Mouse (Mus musculus) urinary bladder, postnatal 25 days (tissue): Measurements from ENCODE around the gene Sp9.

Source experiments
- DNase-seq: peaks from one replicate; pipeline ENCODE4 v3.0.0; 2022; ENCODE audit warnings: low spot score

Gene Sp9

DNA sequence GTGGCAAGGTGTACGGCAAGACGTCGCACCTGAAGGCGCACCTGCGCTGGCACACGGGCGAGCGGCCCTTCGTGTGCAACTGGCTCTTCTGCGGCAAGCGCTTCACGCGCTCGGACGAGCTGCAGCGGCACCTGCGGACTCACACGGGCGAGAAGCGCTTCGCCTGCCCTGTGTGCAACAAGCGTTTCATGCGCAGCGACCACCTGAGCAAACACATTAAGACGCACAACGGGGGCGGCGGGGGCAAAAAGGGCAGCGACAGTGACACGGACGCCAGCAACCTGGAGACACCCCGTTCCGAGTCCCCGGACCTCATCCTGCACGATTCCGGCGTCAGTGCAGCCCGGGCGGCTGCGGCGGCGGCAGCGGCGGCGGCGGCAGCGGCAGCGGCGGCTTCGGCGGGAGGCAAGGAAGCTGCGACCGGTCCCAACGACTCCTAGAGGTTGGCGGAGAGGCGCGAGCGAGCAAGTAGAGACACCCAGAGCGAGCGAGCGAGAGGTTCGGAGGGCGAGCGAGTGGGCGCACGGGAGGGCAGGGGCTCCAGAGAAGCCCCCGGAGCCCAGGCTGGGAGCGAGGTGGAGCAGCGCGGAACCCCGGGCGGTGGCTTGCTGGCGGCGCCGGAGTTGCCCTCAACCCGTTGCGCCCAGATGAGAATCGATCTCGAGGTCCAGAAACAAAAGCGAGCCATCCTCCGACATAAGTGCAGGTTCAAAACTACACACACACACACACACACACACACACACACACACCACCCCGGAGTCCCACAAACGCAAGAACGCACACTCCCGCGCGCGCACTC lies 2.6 kb downstream of the Sp9 start:
- DNase-seq, result no peak

GRCm38 (mm10) chr2:73275261-73276040 lies 3.7 kb downstream of the Sp9 start:
- no peak for DNase-seq

DNA sequence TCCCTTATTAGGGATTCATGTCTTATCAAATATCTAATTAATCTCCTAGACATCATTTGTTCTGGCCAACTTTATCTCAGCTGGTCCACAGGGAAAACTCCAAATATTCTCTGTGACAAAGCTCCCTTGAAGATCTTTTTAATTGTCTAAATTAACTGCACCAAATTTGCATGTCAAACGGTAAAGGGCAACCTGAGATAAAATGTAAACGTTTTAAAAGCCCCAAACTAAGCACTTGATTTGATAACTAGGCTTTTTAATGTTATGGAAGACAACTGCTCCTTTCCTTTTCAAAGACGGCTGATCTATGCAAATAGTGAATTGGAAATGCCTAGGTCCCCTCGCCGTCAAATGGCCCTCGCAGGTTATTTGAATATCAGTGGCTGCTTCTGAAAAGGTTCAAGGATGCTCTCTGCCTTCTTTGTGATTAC lies 4.4 kb downstream of the Sp9 start:
- no peak for DNase-seq

GRCm38 (mm10) chr2:73277021-73277708 lies 5.4 kb downstream of the Sp9 start:
- DNase-seq, result no peak

- DNase-seq, result no peak
These were observed 6.0 kb downstream of the Sp9 start for GRCm38 (mm10) chr2:73277709-73278075.

DNA sequence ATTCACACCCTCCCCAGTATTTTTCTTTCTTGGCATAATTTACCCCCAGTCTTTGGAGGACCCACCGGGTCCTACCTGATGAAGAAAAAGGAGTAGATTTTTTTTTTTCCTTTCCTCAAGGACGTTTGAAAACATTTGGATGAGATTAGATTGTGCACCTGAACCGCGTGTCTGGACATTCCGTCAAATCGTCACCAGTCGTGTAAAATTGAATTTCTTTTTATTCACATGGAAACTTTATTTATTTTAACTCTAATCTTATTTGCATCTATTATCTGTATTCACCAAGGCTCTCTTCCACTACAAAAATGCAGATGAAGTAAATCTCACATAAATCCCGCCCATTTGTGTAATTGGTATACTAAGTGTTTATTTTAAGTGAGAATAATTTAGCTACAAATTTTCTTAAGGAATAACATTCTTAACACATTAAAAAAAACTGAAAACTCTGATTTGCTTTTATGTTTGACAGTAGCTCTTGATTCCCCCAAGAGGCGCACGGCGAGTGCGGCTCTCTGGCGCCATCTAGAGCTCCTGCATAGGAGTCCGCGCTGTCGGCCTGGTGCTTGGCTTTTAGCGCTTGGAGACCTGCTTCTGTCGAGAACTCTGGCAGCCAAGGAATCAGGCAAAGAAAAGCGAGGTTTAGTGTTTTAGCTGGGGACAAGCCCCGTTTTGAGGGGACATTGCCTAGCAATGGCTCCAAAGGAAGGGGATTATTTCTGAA lies 6.6 kb downstream of the Sp9 start:
- DNase-seq, result peak; percentile 88

GRCm38 (mm10) chr2:73278869-73279268 lies 7.1 kb downstream of the Sp9 start:
- DNase-seq, result no peak

DNA sequence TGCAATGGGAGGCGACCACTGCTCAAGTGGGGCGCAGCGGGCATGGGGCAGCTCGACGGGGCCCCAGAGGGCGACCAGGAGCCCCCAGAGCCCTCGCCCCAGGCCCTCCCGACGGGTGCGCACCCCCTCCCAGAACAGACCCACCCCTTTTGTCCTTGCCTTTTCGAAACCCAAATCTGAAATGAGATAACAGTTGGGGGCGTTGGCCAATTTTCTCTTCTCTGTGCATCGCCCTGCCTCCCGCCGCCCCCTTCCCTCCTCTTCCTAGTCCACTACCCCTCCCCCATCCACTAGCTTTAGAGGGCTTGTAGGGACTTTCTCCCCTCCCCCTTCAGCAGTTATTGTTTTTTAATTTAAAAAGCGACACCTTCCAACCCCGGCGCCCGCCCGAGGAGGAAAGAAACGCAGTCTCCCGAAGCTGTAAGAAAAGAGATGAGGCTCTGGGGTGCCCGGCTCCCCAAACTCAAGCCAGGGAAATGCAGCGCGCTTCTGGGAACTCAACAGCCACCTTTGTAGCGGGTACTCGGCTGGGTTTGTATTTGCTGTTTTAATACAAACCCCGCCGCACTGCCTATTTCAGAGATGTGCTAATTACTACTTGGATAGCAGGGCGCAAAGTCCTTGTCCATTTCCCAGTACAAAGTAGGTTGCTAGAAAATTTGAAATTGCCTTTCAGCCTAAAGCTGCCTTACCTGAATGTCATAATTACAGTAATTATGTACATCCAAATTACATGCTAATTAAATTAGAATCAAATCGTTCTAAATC lies 7.7 kb downstream of the Sp9 start:
- no peak for DNase-seq

GRCm38 (mm10) chr2:73280356-73281047 lies 8.8 kb downstream of the Sp9 start:
- no peak for DNase-seq

DNA sequence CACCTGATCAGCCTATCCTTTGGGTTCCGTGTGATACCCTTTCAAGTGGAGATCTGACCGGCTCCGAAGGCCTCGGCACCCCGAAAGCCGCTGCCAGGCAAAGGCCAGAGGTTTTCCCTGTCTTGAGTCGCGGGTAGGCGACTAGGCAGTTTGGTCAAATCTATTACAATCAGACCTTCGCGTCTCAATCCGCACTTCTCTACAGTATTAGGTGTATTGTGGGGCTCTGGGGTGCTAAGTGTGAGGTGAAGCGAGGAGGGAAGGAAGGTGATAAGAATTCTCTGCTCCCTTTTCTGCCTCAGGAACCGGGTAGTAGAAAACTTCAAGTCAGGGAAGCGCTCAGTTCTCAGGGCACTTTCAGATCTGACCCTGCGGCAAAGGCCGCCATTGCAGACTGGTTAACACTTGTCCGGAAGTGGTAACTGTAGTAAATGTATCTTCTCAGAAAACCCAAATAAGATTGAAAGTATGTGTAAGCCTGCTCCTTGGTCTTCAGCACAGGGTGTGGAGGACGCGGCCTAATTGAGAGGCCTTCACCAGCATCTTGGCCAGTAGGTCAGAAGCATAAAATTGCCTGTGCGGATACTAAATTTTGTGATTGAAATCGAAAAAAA lies 9.4 kb downstream of the Sp9 start:
- no peak for DNase-seq

- DNase-seq, result no peak
These were observed 10.0 kb downstream of the Sp9 start for GRCm38 (mm10) chr2:73281707-73282106.

- DNase-seq, result no peak
These were observed 13.9 kb downstream of the Sp9 start for GRCm38 (mm10) chr2:73285630-73286029.

DNA sequence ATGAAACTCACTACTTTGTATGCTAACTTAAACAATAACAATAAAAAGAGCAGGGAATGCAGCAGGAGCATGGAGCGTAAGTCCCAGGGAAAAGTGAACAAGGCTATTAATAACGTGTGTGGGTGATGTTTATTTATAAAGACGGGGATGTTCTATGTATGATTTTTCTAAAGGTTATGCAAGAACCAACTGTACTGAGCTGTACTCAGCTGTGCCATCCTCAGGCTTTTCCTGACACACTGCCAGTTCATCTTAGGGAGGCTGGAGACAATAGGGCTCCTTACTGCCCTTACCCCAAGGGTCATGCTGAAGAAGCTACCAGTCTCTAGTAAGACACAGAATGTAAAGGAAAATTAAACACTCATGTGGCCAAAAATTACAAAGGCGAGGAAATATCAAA lies 19.4 kb downstream of the Sp9 start:
- no peak for DNase-seq

GRCm38 (mm10) chr2:73295023-73295422 lies 23.3 kb downstream of the Sp9 start:
- DNase-seq, result no peak

DNA sequence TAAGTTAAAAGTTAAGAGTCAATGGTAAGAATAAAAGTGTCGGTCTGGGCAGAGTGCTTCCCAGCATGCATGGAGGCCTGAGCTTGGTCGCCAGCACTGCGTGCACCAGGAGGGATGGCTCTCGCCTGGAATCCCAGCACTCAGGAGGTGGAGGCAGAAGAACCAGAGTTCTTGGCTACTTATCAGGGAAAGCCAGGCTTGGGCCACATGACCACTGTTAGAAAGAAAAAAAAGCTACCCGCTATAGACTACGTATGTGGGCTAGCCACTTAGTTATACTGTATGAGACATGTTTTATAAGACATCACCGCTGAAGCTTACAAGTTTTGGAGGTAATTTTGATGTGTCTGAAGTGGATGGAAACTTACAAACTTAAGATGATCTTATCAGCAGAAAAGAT lies 26.4 kb downstream of the Sp9 start:
- DNase-seq, result no peak

DNA sequence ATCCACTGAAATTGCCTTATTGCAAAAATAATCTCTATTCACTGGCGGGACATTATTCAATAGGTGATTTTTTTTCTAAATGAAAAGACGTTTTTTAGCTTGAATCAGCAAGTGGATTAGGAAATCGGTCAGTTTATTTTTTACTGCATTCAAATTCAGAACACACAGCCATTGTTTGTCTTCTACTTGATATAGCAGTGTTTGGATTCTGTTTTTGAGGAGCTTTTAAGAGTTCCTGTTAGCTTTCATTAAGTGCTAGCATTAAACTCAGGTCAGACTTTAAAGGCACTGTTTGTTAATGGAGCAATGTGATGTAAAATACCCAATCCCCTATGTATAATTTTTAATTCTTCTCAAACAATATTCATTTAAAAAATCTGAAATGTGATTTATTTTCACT lies 27.1 kb downstream of the Sp9 start:
- no peak for DNase-seq

- DNase-seq, result no peak
These were observed 30.3 kb downstream of the Sp9 start for GRCm38 (mm10) chr2:73301979-73302378.

DNA sequence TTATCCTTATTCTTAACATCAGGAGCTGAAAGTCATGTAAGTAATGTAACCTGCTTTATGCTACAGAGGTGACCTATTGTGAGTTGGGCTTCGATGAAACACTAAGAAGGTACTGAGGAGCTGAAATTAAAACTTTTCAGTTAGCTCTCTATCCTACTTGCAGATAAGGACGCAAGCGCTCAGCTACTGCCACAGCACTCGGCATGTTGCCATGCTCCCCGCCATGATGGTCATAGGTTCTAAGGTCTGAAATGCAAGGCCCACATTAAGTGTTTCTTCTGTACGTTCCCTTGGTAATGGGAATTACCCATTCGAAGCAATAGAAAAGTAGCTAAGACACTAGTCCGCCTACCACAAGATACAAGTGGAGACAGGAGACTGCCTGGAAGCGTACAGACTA lies 31.0 kb downstream of the Sp9 start:
- no peak for DNase-seq

- no peak for DNase-seq
These were observed 32.8 kb downstream of the Sp9 start for GRCm38 (mm10) chr2:73304506-73304905.

DNA sequence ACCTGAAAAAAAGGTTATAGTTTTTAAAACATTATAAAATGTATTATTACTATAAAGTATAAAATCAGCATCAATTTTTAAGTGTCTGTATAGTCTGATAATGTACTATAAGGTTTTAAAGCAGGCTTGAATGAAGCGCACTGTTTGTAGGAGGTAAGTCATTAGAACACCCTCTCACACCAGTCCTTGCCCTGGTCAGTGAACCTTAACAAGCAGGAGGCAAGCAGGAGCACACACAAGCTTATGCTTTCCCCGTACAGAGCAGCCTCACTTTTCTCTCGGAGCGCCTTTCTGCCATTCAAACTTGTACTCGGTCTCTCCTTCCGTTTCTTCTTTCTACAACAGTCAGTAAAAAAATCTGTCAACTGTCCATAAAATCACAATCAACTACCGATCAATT lies 34.3 kb downstream of the Sp9 start:
- no peak for DNase-seq
